Mouse (Mus musculus) cerebellum, adult 2 months (tissue): ENCODE results near the gene Mrps5. TPM values are rescaled to one million over a fixed set of nuclear protein-coding genes. Genes with fewer than 3 reads are reported as not detected.

Experiments
- DNase-seq, 2 experiments: peaks; one replicate each; pipeline ENCODE4 v3.0.0; 2021
- H3K27ac ChIP-seq: fragments of 200-500 bp; 2 replicates; pipeline ENCODE4 v1.5.1; 2012; ENCODE audit warnings: low read length, control low read depth, inconsistent platforms; ENCODE audit not compliant: insufficient read depth
- H3K27me3 ChIP-seq: fragments of 200-500 bp; 2 replicates; pipeline ENCODE4 v1.6.1; 2012; ENCODE audit warnings: inconsistent platforms, mild to moderate bottlenecking, low read length, moderate library complexity; ENCODE audit not compliant: control insufficient read depth, insufficient read depth
- H3K4me1 ChIP-seq: fragments of 200-500 bp; 2 replicates; pipeline ENCODE4 v1.6.1; 2011; ENCODE audit warnings: low read length; ENCODE audit not compliant: control insufficient read depth, insufficient read depth
- H3K4me3 ChIP-seq: fragments of 200-500 bp; replicated peaks from 2 replicates; pipeline ENCODE3; 2011; ENCODE audit warnings: mild to moderate bottlenecking, low read depth, low read length, control low read depth; ENCODE audit not compliant: insufficient read depth
- CTCF ChIP-seq: fragments of 200-500 bp; IDR thresholded peaks from 2 replicates; pipeline ENCODE4 v1.5.1; 2011; ENCODE audit warnings: low read depth, mild to moderate bottlenecking, control low read depth, low read length, moderate library complexity, borderline replicate concordance; ENCODE audit not compliant: insufficient read depth
- POLR2A ChIP-seq: fragments of 200-500 bp; IDR thresholded peaks from 2 replicates; pipeline ENCODE4 v1.6.1; 2011; ENCODE audit warnings: low read length, control low read depth, borderline replicate concordance; ENCODE audit not compliant: insufficient read depth
- WGBS: fragments of 180-500 bp; shearing (Covaris S2); methylation state at CpG from one replicate; pipeline ENCODE4 v1.1.7; 2018; 5-methylcytosine and 5-hydroxymethylcytosine counted together
- polyA plus RNA-seq: library from polyadenylated mRNA; depleted of rRNA; stranded (reverse); fragments of >200 nt; gene quantifications from 2 replicates; pipeline ENCODE4 v1.2.3, GENCODE M21; 2012; rRNA removed

Gene Mrps5
- polyA plus RNA-seq, 1 experiment, result 97.3 TPM

GRCm38 (mm10) chr2:127655419-127655818 is 68.4 kb downstream of the Mrps5 start:
- 18% methylated on average over 9 of the region's 9 CpGs for WGBS
- Histone ChIP-seq H3K4me1 (no peaks in the 10 kb centered on the region), H3K27ac (no peak overlapping the region), H3K4me3 (peak overlapping the region; percentile 14), H3K27me3 (no peaks in the 10 kb centered on the region; the same call in 1 of the 2 replicates)
- no peak for DNase-seq
- TF ChIP-seq POLR2A, result no peak

DNA sequence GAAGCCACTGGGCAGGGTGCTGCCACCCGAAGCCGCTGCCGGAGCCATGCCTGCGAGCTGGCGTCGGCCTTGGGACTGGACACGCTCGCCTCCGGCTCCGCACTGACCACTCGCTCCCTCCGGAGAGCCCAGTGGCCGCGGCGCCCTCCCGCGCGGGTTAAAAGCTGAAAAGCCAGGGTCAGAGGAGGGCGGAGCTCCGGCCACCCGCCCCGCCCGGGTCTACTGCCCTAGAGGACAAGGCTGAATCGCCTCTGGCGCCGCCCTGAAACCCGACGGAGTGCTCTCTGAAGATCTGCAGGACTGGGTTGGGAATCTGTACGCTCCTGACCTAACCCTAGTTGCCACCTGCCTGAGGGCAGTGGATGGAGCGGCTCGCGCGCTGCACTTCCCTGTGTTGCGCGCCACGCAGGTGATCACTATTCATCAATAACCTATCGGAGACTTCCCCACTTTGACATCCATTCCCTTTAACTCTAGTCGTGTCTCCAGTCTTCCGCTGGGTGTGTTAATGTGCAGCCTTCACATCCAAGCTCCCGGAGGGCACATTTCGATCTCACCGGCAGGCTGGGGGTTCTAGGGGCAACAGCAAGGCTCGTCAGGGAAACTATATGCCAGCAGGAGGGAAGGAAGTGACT is 69.2 kb downstream of the Mrps5 start, which contains the start of gene Mal:
TSS of gene Mal (minus strand) at position 610 of the 635 bp plus-strand sequence.
- WGBS, result under 1% methylated on average over 43 of the region's 43 CpGs
- H3K27me3 ChIP-seq, result no peaks in the 10 kb centered on the region; the same call in 1 of the 2 replicates
- no peaks in the 10 kb centered on the region for H3K4me1 ChIP-seq
- peak within 1 kb of the TSS; percentile 50 for H3K4me3 ChIP-seq
- peak; percentile 28 to 35 for DNase-seq
- TF ChIP-seq CTCF, result no peak
- no peak for TF ChIP-seq POLR2A
- no peak within 1 kb of the TSS; the same call in 1 of the 2 replicates for H3K27ac ChIP-seq

Other genes with a start within 250 kb of the Mrps5 start
- gene Astl, start 248.6 kb upstream of the Mrps5 start, polyA plus RNA-seq, result not detected in 2 replicates
- gene Adra2b, start 224.0 kb upstream of the Mrps5 start, polyA plus RNA-seq, result 0.64 and 1.2 TPM in 2 replicates
- 0.36 and 0.38 TPM in 2 replicates for gene Gpat2, start 162.0 kb upstream of the Mrps5 start, polyA plus RNA-seq
- 42.9 and 45.7 TPM in 2 replicates for gene Fahd2a, start 142.7 kb upstream of the Mrps5 start, polyA plus RNA-seq
- gene Kcnip3, start 65.1 kb upstream of the Mrps5 start, polyA plus RNA-seq, result 81.6 and 83.9 TPM in 2 replicates
- 3.3 and 4.1 TPM in 2 replicates for gene Prom2, start 45.8 kb upstream of the Mrps5 start, polyA plus RNA-seq
- gene Zfp661, start 128 bp upstream of the Mrps5 start, polyA plus RNA-seq, result 6.0 and 6.1 TPM in 2 replicates
- 148 and 180 TPM in 2 replicates for gene Mal, start 69.5 kb downstream of the Mrps5 start, polyA plus RNA-seq
- gene Mall, start 142.7 kb downstream of the Mrps5 start, polyA plus RNA-seq, result 0.84 and 0.98 TPM in 2 replicates
- gene Nphp1, start 201.7 kb downstream of the Mrps5 start, polyA plus RNA-seq, result 10.6 and 11.4 TPM in 2 replicates
- 104 and 106 TPM in 2 replicates for gene Mtln, start 205.3 kb downstream of the Mrps5 start, polyA plus RNA-seq
- gene Bub1, start 244.6 kb downstream of the Mrps5 start, polyA plus RNA-seq, result 0.14 and 0.15 TPM in 2 replicates